Mouse (Mus musculus): ENCODE data around the gene Setd5. TPM values are rescaled to one million over a fixed set of nuclear protein-coding genes. Genes with fewer than 3 reads are reported as not detected.

Gene Setd5
- polyA plus RNA-seq, 1 experiment from 2014 or later, result 44.1 TPM

GRCm38 (mm10) chr6:113084590-113084989 is 7.4 kb downstream of the Setd5 start:
- H3K27me3 ChIP-seq (replicated peaks; ENCODE audit: control insufficient read depth, insufficient read depth, low read length), result no peaks in the 10 kb centered on the region
- H3K4me1 ChIP-seq (ENCODE audit: control insufficient read depth, insufficient read depth, low read length), result peaks cover 28% of the 10 kb centered on the region
- DNase-seq (ENCODE audit: low spot score) (no peak), ATAC-seq (no peak)
- H3K4me3 ChIP-seq (ENCODE audit: low read depth, low read length), result no peak overlapping the region
- no peak overlapping the region; the same call in 1 of the 2 replicates for H3K27ac ChIP-seq (ENCODE audit: low read depth, low read length)
- no peaks in the 10 kb centered on the region for H3K9me3 ChIP-seq (replicated peaks; ENCODE audit: control insufficient read depth, low read length)
- H3K9ac ChIP-seq (ENCODE audit: low read length), result no peak overlapping the region
- H3K36me3 ChIP-seq (ENCODE audit: control insufficient read depth, insufficient read depth, low read length), result no peaks in the 10 kb centered on the region
- WGBS, result 65% methylated on average over 4 of the region's 4 CpGs
- no peak overlapping the region for H3K4me2 ChIP-seq (ENCODE audit: low read length)

- 78% methylated on average over 3 of the region's 3 CpGs for WGBS
- Histone ChIP-seq H3K4me2 (ENCODE audit: low read length) (no peak overlapping the region), H3K9me3 (replicated peaks; ENCODE audit: control insufficient read depth, low read length) (no peaks in the 10 kb centered on the region), H3K27me3 (replicated peaks; ENCODE audit: control insufficient read depth, insufficient read depth, low read length) (no peaks in the 10 kb centered on the region), H3K4me3 (ENCODE audit: low read depth, low read length) (no peak overlapping the region), H3K9ac (ENCODE audit: low read length) (no peak overlapping the region), H3K27ac (ENCODE audit: low read depth, low read length) (no peak overlapping the region), H3K36me3 (ENCODE audit: control insufficient read depth, insufficient read depth, low read length) (no peaks in the 10 kb centered on the region), H3K4me1 (ENCODE audit: control insufficient read depth, insufficient read depth, low read length) (no peaks in the 10 kb centered on the region)
- DNase-seq (ENCODE audit: low spot score) (no peak), ATAC-seq (no peak)
These were observed 16.0 kb downstream of the Setd5 start for GRCm38 (mm10) chr6:113093206-113093605.

GRCm38 (mm10) chr6:113095547-113095946 is 18.4 kb downstream of the Setd5 start:
- no peak for ATAC-seq
- DNase-seq (ENCODE audit: low spot score), result no peak
- H3K27ac ChIP-seq (ENCODE audit: low read depth, low read length), result no peak overlapping the region
- H3K9ac ChIP-seq (ENCODE audit: low read length), result no peak overlapping the region
- no peaks in the 10 kb centered on the region for H3K27me3 ChIP-seq (replicated peaks; ENCODE audit: control insufficient read depth, insufficient read depth, low read length)
- no peaks in the 10 kb centered on the region for H3K9me3 ChIP-seq (replicated peaks; ENCODE audit: control insufficient read depth, low read length)
- H3K4me1 ChIP-seq (ENCODE audit: control insufficient read depth, insufficient read depth, low read length), result peaks cover 3% of the 10 kb centered on the region; the same call in 1 of the 2 replicates
- H3K4me3 ChIP-seq (ENCODE audit: low read depth, low read length), result no peak overlapping the region
- no peaks in the 10 kb centered on the region for H3K36me3 ChIP-seq (ENCODE audit: control insufficient read depth, insufficient read depth, low read length)
- 100% methylated on average over 1 of the region's 1 CpGs for WGBS
- no peak overlapping the region for H3K4me2 ChIP-seq (ENCODE audit: low read length)

GRCm38 (mm10) chr6:113097662-113098061 is 20.5 kb downstream of the Setd5 start:
- no peaks in the 10 kb centered on the region for H3K27me3 ChIP-seq (replicated peaks; ENCODE audit: control insufficient read depth, insufficient read depth, low read length)
- WGBS, result 91% methylated on average over 5 of the region's 5 CpGs
- no peak for ATAC-seq
- H3K4me3 ChIP-seq (ENCODE audit: low read depth, low read length), result no peak overlapping the region
- no peak for DNase-seq (ENCODE audit: low spot score)
- no peak overlapping the region for H3K27ac ChIP-seq (ENCODE audit: low read depth, low read length)
- no peak overlapping the region for H3K4me2 ChIP-seq (ENCODE audit: low read length)
- H3K9ac ChIP-seq (ENCODE audit: low read length), result no peak overlapping the region
- no peaks in the 10 kb centered on the region for H3K9me3 ChIP-seq (replicated peaks; ENCODE audit: control insufficient read depth, low read length)
- peaks cover 3% of the 10 kb centered on the region; the same call in 1 of the 2 replicates for H3K4me1 ChIP-seq (ENCODE audit: control insufficient read depth, insufficient read depth, low read length)
- H3K36me3 ChIP-seq (ENCODE audit: control insufficient read depth, insufficient read depth, low read length), result no peaks in the 10 kb centered on the region

GRCm38 (mm10) chr6:113099640-113100289 is 22.6 kb downstream of the Setd5 start:
- 16% methylated on average over 5 of the region's 5 CpGs for WGBS
- Histone ChIP-seq H3K27me3 (replicated peaks; ENCODE audit: control insufficient read depth, insufficient read depth, low read length) (no peaks in the 10 kb centered on the region), H3K9ac (ENCODE audit: low read length) (peak overlapping the region; percentile 41; the same call in 1 of the 2 replicates), H3K4me1 (ENCODE audit: control insufficient read depth, insufficient read depth, low read length) (peaks cover 3% of the 10 kb centered on the region; the same call in 1 of the 2 replicates), H3K9me3 (replicated peaks; ENCODE audit: control insufficient read depth, low read length) (no peaks in the 10 kb centered on the region), H3K4me2 (ENCODE audit: low read length) (peak overlapping the region; percentile 37), H3K27ac (ENCODE audit: low read depth, low read length) (peak overlapping the region; percentile 89), H3K4me3 (ENCODE audit: low read depth, low read length) (no peak overlapping the region), H3K36me3 (ENCODE audit: control insufficient read depth, insufficient read depth, low read length) (no peaks in the 10 kb centered on the region)
- ATAC-seq (peak; percentile 95), DNase-seq (ENCODE audit: low spot score) (peak; percentile 96)

- H3K9me3 ChIP-seq (replicated peaks; ENCODE audit: control insufficient read depth, low read length), result no peaks in the 10 kb centered on the region
- peaks cover 3% of the 10 kb centered on the region; the same call in 1 of the 2 replicates for H3K4me1 ChIP-seq (ENCODE audit: control insufficient read depth, insufficient read depth, low read length)
- no peak overlapping the region for H3K9ac ChIP-seq (ENCODE audit: low read length)
- H3K27ac ChIP-seq (ENCODE audit: low read depth, low read length), result no peak overlapping the region
- no peaks in the 10 kb centered on the region for H3K27me3 ChIP-seq (replicated peaks; ENCODE audit: control insufficient read depth, insufficient read depth, low read length)
- 83% methylated on average over 4 of the region's 4 CpGs for WGBS
- H3K4me2 ChIP-seq (ENCODE audit: low read length), result no peak overlapping the region
- DNase-seq (ENCODE audit: low spot score) (no peak), ATAC-seq (no peak)
- no peaks in the 10 kb centered on the region for H3K36me3 ChIP-seq (ENCODE audit: control insufficient read depth, insufficient read depth, low read length)
- no peak overlapping the region for H3K4me3 ChIP-seq (ENCODE audit: low read depth, low read length)
These were observed 25.4 kb downstream of the Setd5 start for GRCm38 (mm10) chr6:113102541-113102940.

GRCm38 (mm10) chr6:113103765-113104164 is 26.6 kb downstream of the Setd5 start:
- peaks cover 5% of the 10 kb centered on the region for H3K36me3 ChIP-seq (ENCODE audit: control insufficient read depth, insufficient read depth, low read length)
- H3K4me1 ChIP-seq (ENCODE audit: control insufficient read depth, insufficient read depth, low read length), result no peaks in the 10 kb centered on the region; the same call in 1 of the 2 replicates
- DNase-seq (ENCODE audit: low spot score) (peak; percentile 62), ATAC-seq (no peak)
- H3K4me3 ChIP-seq (ENCODE audit: low read depth, low read length), result no peak overlapping the region
- no peak overlapping the region for H3K27ac ChIP-seq (ENCODE audit: low read depth, low read length)
- no peak overlapping the region for H3K4me2 ChIP-seq (ENCODE audit: low read length)
- H3K9ac ChIP-seq (ENCODE audit: low read length), result no peak overlapping the region
- no peaks in the 10 kb centered on the region for H3K9me3 ChIP-seq (replicated peaks; ENCODE audit: control insufficient read depth, low read length)
- H3K27me3 ChIP-seq (replicated peaks; ENCODE audit: control insufficient read depth, insufficient read depth, low read length), result no peaks in the 10 kb centered on the region

- H3K27ac ChIP-seq (ENCODE audit: low read depth, low read length), result no peak overlapping the region
- H3K4me2 ChIP-seq (ENCODE audit: low read length), result no peak overlapping the region
- no peaks in the 10 kb centered on the region for H3K27me3 ChIP-seq (replicated peaks; ENCODE audit: control insufficient read depth, insufficient read depth, low read length)
- no peak overlapping the region for H3K4me3 ChIP-seq (ENCODE audit: low read depth, low read length)
- WGBS, result 89% methylated on average over 3 of the region's 3 CpGs
- no peaks in the 10 kb centered on the region for H3K4me1 ChIP-seq (ENCODE audit: control insufficient read depth, insufficient read depth, low read length)
- DNase-seq (ENCODE audit: low spot score), result no peak
- H3K9me3 ChIP-seq (replicated peaks; ENCODE audit: control insufficient read depth, low read length), result no peaks in the 10 kb centered on the region
- ATAC-seq, result no peak
- no peak overlapping the region for H3K9ac ChIP-seq (ENCODE audit: low read length)
- peaks cover 47% of the 10 kb centered on the region for H3K36me3 ChIP-seq (ENCODE audit: control insufficient read depth, insufficient read depth, low read length)
These were observed 32.2 kb downstream of the Setd5 start for GRCm38 (mm10) chr6:113109378-113109777.

- H3K36me3 ChIP-seq (ENCODE audit: control insufficient read depth, insufficient read depth, low read length), result peaks cover 53% of the 10 kb centered on the region
- ATAC-seq, result no peak
These were observed 32.8 kb downstream of the Setd5 start for GRCm38 (mm10) chr6:113109956-113110355.

More at GRCm38 (mm10) chr6:113109956-113110355, 32.8 kb downstream of the Setd5 start:
- Histone ChIP-seq H3K27ac (ENCODE audit: low read depth, low read length) (no peak overlapping the region), H3K27me3 (replicated peaks; ENCODE audit: control insufficient read depth, insufficient read depth, low read length) (no peaks in the 10 kb centered on the region), H3K9me3 (replicated peaks; ENCODE audit: control insufficient read depth, low read length) (no peaks in the 10 kb centered on the region), H3K4me1 (ENCODE audit: control insufficient read depth, insufficient read depth, low read length) (no peaks in the 10 kb centered on the region), H3K4me3 (ENCODE audit: low read depth, low read length) (no peak overlapping the region), H3K9ac (ENCODE audit: low read length) (no peak overlapping the region), H3K4me2 (ENCODE audit: low read length) (no peak overlapping the region)
- 89% methylated on average over 7 of the region's 7 CpGs for WGBS
- DNase-seq (ENCODE audit: low spot score), result no peak
